Mouse (Mus musculus): ENCODE measurements at regions not wholly inside any gene's neighbourhood (a gene's known extent, or its start where the extent isn't known, plus 50 kb on each side); places are given as distances from the start of the nearest gene placed in this dataset.

- no peak for DNase-seq
Measured at GRCm38 (mm10) chr16:15052389-15052923, 146.1 kb downstream of the Efcab1 start.

GRCm38 (mm10) chr16:15052924-15053793 lies 146.8 kb downstream of the Efcab1 start:
- DNase-seq = peak; percentile 99

GRCm38 (mm10) chr16:15053840-15054239 lies 147.4 kb downstream of the Efcab1 start:
- DNase-seq = no peak

DNA sequence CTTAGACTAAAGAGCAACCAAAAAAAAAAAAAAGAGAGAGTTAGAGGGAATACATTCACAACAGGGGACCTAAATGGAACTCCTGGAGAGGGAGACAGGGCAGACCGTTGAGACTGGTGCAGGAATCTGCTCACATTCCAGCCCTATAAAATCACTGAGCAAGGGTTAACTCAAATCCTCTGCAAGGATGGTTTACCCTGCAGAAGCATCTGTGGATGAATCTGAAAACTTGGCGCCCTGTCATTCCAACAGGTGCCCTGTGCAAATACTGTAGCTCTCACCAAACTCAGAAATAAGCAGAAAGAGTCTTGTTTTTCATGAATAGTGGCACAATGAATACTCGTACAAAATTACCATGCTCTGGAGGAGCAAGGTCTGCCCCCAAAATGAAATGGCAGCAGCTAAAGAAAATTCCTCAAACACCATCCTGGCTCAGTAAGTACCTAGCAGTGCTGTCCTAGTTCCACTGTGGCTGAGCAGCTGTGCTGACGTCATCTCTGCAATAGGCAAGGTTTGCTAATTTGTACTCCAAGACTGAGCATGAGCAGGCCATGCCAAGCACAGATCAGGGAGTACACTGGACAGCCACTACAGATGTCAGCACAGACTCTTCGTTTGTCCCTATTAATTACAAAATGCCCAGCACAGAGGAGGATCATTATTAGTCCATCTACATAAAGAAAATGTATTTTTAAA lies 148.0 kb downstream of the Efcab1 start:
- peak; percentile 94 for DNase-seq

DNA sequence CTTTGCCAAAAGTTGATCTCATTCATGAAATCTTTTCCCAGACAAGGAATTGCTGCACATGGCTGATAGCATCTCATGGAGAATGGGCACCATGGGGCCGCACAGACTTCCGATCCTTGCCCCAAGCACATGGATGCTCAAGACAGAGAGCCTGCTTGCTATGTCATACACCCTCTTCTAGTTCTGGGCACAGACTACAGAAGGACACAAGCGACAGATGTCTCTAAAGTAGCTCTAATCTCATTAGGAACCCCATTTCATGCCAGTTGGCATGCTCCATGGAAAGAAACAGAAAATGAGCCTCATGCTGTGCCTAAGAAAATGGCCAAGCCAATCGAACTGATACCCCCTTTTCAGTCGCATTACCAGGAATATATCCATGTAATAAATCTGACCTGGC lies 149.3 kb downstream of the Efcab1 start:
- peak; percentile 89 for DNase-seq

- DNase-seq = no peak
Measured at GRCm38 (mm10) chr16:15070485-15070960, 164.1 kb downstream of the Efcab1 start.

GRCm38 (mm10) chr16:15074407-15074806 lies 168.0 kb downstream of the Efcab1 start:
- DNase-seq = no peak

DNA sequence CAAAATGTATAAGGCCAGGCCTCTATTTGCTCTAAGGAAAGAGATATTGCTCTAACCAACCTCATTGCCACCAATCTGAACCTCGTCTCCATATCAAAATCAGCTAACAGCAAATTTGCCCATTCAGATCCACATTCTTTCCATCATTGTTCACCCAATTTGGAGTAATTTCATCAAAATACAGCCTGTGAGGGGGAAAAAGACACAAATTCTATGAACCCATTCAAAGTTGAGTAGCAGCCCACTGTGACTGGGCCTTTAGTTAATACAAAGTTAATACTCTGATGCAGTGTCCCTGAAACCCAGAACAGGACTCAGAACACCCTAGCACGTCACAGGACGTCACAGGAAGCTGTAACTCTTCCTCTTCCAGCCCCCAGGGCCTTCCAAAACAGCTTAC lies 177.3 kb downstream of the Efcab1 start:
- no peak for DNase-seq

- DNase-seq = peak; percentile 84
Measured at GRCm38 (mm10) chr16:15084147-15084752, 177.8 kb downstream of the Efcab1 start.

DNA sequence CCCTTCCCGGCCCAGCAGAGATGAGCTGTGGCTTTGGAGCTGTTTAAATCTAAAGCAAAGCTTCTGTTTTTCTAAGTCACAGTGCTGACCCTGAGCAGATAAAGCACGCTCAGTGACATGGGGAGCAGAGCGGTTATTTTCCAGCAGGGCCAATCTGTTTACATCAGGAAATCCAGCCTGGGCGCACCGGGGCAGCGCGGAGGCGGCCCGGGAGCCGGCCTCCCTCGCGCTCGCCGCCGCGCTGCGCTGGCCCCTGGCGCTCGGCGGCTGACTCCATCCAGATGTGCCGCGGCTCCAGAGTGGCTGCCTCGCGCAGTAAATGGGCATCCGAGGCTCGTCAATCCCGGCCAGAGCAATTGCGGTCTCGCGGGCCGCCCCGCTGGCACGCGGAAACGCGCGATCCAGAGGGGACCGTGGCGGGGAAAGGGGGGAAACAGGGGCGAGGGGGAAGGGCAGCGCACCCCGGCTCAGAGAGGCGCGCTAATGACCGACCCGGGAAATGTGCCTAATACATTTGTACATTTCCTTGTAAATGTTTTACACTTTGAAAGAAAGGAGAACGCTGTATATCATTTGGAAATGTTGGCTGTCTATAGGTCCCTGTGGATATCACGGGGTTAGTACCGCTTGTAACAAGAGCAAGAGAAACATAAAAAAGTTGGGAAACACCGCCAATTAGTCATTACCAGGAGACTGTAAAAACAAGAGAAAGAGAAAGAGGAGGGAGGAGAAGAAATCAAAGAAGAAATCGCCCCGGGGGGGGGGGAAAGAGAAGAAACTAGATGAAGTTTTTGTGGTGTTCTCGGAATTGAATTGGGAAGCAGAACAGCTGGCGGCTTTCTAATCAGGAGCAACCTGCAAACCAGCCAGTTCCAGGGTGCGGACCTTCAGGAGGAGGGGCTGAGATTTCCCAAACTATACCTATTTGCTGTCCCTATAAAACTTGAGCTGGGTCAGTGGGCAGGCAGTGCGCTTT lies 178.6 kb downstream of the Efcab1 start:
- DNase-seq = peak; percentile 96

DNA sequence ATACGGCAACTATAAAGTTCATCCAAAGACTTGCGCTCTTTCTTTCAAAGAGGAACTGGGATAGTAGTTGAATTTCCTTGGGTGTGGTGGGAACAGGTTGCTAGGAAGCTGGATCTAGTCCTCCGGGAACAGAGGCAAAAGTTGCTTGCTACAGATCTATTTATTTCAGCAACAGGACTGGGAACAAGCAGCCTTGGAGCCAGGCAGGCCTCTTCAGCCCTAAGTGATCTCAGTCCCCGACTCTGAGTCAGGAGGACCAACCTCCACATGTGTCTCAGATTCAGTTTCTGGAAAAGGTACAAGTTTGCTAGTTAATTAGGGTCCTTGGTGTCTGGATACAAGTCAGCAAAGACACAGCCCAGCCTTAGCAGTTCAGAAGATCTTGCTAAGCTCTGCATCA lies 180.2 kb downstream of the Efcab1 start:
- peak; percentile 91 for DNase-seq

- DNase-seq = no peak
Measured at GRCm38 (mm10) chr16:15103938-15104337, 197.5 kb downstream of the Efcab1 start.

- no peak for DNase-seq
Measured at GRCm38 (mm10) chr16:15107234-15107633, 200.8 kb downstream of the Efcab1 start.

- no peak for DNase-seq
Measured at GRCm38 (mm10) chr16:15113131-15113530, 204.1 kb upstream of the Gm21897 start.

DNA sequence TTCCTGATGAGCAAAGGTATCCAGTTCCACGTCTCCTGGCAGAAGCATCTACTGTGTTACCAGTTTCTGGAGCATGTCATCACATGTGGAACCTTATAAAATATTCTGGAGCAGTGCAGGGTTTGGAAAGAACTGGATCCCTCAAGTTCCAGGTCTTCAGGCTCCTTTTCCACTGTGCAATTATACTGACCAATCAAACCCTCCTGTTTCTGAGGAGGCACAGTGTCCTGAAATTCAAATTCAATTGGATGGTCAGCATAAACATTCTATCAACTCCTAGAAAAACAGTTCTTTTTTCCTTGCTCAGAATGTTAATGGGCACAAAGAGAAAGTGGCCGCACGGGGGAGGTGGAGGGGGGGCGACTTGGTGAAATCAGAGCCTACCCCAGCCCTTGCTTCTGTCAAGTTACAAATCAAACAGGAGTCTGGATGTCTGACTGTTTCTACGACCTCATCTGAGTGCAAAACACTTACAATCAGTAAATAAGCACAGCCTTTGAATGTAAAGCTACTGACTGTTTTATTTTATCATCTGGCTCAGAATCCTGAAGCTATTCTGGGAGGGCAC lies 203.2 kb upstream of the Gm21897 start:
- DNase-seq = no peak

- DNase-seq = peak; percentile 43
Measured at GRCm38 (mm10) chr16:15114574-15115230, 202.6 kb upstream of the Gm21897 start.

GRCm38 (mm10) chr16:15115386-15115785 lies 201.9 kb upstream of the Gm21897 start:
- no peak for DNase-seq

GRCm38 (mm10) chr16:15119799-15120198 lies 197.5 kb upstream of the Gm21897 start:
- DNase-seq = peak; percentile 62

DNA sequence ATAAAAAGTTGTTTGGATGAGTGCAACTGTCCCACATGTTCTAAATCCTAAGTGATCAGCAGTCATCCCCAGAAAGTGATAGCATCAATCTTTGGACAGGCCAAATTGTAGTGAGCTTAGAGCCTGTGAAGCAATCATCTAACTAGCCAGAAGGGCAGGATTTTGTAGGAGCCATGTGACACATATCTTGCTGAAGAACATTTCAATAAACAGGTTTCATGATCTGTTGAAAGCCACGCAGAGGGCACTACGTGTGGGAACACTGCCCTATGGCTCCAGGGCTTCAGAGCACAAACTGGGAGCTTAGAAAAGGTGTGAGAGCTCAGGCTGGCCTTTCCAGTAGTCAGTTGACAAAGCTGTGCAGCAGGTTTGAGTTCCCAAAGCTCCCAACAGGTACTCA lies 188.3 kb upstream of the Gm21897 start:
- no peak for DNase-seq

DNA sequence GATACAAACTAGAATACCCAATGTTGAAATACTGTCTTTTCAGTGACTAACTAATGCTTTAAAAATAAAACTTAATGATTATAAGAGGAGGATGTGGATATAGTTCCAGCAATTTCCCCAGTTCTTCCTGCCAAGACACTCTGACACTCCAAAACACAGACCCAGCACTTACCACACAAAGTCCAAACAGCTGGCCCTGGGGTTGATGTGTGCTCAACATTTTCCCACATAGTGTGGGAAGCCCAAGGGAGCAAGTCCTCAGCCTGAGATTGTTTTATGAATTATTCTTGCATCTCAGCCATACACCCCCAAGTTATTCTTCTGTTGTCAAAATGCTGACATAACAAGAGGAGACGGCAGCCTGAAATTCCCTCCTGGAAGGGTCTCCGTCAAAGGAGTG lies 187.5 kb upstream of the Gm21897 start:
- DNase-seq = peak; percentile 92

DNA sequence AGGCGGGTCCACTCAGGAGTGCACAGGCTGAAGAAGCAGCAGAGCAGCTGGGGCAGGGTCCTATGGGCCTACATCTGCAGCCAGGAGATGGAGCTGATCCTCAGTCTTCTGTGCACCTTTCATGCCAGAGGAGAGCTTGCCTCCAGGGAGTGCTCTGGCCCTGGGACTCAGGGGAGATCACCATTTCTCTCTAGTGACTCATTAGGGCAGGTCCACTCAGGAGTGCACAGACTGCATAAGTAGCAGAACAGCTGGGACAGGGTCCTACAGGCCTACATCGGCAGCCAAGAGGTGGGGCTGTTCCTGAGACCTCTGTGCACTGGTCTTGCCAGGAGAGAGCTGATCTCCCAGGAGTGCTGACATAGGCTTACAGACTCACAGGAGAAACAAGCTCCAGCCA lies 159.4 kb upstream of the Gm21897 start:
- DNase-seq = peak; percentile 80
